Mouse (Mus musculus) lung, postnatal 36 days (tissue): ENCODE measurements around the gene Gm38392.
A peak's percentile ranks its signal among the peaks of the same experiment; 100 is the strongest.

Experiments
- DNase-seq: peaks from one replicate; pipeline ENCODE4 v3.0.0; 2022; ENCODE audit warnings: mixed read lengths

Gene Gm38392

DNA sequence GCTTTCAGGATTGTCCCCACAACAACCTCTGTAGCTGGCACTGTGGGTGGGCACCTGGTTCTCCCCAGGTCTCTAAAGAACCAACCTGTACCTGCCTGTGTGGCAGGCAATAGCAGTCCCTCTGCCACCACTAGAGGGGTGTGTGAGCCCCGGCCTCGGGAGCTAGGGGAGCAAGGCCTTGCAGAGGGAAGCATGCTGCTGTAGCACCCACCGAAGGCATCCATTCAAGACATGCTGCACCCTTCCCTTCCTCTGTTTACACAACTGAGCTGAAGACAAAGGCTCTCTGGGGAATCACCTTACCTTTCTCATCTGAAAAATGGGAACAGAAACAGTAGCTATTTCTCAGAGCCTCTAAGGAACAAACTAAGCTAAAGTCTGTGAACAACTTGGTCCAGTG lies 51.8 kb downstream of the Gm38392 start:
- no peak for DNase-seq

DNA sequence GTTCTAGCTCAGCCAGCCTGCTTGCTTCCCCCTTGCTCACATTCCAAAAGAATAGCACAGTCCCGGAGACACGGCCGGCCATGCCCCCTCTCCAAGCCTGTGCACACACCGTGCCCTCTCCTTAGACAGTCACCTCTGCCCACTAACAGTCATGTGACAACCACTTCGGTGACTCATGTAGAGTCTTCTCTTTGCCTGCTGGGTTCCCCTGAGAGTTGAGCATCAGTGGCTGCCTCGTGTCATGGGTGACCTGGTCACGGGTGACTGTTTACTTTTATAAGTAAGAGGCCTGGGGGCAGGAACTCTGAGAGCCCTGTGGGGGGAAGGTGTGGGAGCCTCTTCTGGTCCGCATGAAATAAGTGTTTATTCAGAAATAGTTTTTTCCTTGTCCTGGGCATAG lies 53.0 kb downstream of the Gm38392 start:
- DNase-seq = no peak

DNA sequence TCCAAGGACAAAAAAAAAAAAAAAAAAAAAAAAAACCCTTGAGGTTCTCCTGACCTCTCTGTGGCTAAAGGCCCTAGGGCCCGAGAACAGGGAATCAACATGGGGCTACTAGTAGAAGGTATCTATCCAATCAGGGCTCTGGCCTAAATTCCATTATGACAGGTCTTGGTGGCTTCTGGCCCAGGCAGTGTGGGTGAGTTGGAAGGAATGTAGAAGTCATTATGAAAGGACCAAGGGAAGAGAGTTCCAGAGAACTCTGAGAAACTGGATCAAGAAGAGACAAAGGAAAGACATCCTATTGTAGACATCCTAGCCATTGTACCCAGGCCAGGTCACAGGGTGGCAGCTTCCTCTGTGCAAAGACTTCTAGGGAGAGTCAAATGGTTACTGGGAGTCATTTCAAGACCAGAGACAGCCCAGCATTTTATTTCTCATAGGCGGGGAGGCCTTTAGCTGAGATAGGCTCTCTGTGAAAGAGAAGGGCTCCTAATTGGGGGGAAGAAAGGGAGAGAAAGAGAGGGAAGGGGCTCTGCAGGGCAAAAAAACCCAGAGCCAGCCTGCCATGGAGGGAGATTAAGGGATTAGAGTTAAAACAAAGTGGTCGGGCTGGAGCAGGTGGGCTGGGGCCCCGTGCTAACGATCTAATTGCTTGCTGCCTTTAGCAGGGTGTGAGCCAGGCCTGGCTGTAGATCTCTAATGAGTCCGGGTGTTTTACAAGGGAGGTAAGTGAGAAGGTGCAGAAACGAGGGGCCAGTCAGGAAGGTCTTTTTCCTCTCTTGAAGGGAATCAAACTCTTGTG lies 54.0 kb downstream of the Gm38392 start:
- DNase-seq = no peak

DNA sequence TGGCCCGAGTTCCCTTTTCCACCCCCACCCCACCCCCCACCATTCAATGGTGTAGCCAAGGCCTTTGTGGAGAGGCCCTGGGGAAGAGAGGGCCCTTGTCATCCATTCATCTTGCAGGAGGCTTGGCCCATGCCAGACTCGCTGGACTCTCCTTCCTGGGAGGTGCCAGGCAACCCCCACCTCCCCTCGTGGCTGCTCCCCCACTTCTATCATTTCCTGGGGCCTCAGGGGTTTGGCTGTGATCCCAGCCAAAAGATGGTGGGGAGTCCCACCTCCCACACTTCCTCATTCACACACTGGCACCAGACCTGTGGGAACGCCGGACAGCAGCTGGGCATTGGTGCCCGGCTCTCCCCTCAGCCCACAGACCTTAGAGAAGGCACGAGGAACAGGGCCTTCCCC lies 54.7 kb downstream of the Gm38392 start:
- DNase-seq = no peak

DNA sequence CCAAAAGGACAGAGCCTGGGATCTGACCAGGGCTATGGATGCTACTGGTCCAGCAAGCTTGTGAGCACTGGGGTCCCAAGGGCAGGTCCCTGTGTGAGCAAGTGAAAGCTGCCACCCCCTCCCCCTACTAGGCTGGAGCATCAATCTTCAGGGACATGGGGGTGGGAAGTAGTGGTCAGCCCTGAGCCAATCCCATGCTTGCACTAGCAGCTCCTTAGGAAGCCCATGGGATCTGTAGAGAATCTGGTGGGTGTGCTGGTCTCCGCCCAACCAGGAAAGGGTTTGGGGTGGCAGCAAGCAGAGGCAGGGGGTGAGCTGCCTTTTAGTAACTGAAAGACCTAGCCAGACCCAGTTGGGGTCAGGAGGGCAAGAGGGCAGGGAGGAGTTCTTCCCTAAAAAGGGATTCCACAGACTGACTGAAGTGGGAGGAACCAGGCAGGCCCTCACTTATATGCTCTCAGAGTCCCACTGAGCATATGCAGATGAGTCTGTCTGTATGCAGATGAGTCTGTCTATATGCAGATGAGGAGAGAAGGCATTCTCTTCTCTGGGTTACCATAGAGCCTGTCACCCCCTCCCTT lies 55.9 kb downstream of the Gm38392 start:
- no peak for DNase-seq

DNA sequence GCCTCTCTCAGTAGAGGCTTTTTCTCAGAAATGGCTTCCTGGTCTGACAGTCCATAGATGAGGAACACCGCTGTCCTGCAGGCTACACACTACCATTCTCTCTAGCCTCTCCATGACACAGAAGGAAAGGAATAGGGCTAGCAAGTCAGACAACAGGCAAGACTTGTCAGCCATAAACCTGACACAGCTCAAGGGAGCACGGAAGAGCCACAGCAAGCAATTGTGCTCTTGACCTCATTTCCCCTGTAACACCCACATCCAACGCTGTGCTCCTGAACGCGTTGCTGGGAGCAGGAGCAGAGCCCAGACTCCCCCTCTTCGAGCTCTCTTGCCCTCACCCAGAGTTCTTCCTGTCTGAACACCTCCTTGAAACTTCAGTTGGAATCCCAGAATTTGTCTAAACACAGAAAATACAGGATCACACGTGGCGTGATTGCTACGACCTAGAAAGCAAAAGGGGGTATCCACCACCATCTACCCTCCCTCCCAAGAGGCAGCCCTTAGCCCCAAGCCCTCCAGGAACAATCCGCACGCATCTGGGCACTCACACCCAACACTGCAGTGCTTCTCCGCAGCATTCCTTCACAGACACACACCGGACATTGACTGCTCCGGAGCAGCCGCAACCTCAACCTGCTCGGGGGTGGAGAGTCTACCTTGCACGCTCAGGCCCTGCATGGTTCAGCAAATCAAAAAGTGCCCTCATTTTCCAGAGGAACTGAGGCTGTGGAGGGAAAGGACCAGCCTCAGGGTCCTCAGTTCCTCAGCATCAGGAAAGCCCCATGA lies 56.6 kb downstream of the Gm38392 start:
- no peak for DNase-seq

DNA sequence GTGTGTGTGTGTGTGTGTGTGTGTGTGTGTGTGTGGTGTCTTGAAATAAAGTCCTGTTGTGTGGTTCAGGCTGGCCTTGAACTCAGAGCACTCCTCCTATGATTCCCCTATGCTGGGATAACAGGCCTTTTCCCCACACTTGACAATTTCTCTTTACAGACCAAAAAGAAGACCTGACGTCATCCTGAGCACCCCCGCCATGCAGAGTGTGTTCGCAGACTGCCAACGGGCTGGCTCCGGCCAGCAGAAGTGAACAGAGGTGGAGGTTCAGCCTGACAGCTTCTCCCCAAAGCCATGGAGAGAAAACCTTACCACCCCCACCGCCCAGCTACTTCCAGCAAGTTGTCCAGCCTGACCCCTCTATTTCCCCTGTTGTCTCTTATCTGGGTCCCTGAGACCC lies 57.5 kb downstream of the Gm38392 start:
- DNase-seq = no peak

DNA sequence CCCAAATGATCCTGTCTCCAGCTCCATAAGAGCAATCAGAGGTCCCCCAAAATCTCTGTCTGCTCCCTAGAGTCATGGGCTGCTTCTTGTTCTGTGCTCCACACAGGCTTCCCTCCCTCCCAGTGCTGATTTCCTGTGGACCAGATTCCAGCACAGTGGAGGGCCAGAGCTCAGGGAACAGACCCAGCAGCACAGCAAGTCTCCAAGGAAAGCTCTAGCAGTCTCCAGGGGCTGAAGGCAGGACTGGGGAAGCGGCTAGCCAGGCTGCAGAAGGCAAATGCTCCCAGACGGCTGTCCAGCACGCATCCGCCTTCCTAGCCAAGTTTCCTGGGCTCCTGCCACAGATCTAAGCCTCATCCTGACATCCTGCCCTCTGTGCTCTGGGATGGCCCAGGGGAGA lies 58.1 kb downstream of the Gm38392 start:
- no peak for DNase-seq

DNA sequence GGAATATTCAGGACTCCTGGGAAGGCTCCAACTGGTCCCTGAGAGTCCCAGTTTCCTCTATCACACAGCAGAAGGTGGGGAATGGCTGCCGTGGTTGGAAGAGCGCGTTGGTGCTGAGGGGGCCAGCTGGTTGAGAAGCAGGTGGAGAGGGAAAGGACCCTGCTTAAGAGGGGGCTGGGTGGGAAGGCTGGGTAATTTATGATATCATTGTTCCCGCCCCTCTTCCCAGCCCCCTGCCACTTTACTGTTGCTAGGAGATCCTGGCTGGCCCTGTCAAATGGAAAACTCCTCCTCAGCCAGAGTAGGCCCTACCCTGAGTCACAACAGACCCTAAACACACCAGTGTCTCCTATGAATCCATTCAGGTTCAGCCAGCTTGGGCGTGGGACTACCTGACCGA lies 59.0 kb downstream of the Gm38392 start:
- DNase-seq = no peak

DNA sequence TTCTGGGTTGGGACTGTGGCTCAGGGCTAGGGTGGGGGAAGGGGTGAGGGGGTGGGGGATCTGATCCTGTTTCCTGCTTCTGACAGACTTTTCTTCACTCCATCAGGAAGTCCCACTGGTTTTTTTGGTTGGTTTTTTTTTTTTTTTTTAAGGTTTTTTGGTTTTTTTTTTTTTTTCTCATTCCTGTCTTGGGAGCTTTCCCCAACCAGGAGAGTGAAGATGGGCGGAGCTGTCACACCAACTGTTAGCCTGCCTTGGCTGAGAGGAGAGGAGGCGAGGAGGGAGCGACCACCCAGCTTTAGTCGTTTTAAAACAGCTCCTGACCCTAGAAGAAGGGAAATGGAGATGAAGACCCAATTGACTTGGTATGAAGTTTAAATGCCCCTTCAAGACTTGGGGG lies 59.8 kb downstream of the Gm38392 start:
- DNase-seq = no peak

DNA sequence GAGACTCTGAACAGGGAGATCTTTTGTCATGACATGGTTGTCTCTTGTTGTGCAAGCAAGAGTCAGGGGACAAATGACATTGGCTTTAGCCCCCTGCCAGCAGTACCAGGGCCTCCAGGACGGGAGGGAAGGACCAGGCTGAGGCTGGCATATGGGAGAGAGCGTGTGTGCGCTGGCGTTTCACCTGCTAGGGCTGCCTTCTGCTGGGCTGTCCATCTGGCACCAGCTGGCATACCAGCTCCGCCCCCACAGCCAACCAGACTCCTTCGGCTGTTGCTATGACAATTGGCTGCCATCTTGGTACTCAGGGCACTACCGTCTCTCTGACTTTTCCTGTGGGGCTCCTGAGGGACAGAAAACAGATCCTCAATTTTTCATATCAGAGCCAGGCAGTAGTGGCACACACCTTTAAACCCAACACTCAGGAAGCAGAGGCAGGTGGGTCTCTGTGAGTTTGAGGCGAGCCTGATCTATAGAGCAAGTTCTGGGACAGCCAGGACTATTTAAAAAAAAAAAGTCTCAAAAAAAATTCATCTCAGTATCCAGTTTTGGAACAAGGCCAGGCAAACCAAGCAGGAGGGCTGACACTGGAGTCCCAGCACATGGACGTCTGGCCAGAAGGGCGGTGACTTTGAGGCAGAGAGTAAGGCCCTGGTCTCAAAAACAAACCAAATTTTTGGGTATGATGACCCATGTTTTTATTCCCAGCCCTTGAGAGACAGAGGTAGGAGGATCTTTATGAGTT lies 60.7 kb downstream of the Gm38392 start:
- no peak for DNase-seq

DNA sequence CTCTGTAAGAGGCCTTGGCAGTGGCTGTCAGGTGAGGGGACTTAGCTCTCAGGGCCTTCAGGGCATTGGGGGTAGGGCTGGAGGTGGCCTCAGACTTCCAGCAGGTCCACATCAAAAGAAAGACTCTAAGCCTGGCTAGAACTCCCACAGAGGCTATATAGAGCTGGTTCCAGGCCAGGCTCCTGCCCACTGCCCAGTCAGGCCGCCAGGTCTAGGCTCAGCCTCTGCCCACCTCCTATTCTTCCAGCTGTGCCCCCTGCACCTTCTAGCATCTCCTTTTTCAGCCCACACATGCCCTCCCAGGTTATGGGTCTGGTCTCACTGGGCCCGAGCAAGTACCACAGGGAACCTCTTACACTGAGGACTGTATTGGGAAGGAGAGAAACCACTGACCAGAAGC lies 62.1 kb downstream of the Gm38392 start:
- DNase-seq = no peak

DNA sequence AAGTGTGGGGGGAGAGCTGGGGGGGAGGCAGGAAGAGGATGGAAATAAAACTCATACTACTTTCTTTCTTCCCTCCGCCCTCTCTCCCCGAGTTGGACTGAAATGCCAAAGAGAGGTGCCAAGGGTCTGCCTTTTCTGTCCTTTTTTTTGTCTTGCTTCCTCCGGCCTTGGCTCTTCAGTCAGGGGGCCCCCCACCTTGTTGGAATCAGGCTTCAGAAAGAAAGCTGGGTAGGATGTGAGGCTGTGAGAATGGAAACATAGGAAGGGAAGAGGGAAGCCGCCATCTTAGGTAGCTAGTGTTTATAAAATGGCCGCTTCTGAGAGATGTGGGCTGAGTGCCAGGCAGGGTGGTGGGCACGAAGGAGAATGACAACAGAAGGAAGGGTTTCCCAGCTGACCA lies 64.6 kb downstream of the Gm38392 start:
- no peak for DNase-seq

DNA sequence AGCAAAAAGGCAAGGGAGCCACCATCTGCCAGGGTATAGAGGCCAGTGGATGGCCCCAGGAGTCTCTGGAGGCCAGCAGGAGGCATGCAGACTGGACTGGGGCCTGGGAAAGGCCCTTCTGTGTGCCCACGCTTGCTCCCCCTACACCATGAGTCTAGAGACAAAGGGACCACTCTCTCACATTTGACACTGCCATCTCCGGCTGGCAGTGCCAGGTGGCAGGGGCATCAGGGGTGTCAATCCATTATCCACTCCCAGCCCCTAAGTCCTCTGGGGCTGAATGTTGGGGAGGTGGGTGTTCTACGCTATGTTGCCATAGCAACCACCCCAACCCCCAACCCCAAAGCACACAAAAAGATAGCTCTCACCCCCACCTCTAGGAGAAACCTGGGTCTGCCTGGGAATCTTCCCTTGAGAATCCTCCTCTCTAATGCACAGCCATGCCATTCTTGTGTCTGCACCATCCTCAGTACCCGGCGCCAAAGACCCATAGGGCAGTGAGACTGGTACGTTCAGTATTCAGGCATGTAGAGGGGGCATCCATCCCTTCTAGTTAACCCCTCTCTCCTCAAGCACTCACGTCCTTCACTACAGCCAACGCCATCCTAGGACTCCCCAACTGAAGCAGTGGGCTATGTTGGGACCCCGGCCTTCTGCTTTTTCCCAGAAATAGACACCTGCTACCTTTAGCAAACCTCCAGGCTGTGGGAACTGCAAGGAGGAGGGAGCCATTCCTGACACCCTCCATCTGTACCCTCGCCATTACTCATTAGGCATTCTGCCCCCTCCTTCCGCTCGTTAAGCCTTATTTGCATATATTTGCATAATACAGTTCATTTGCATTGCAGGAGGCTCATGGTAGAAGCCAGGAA lies 65.3 kb downstream of the Gm38392 start:
- DNase-seq = no peak

DNA sequence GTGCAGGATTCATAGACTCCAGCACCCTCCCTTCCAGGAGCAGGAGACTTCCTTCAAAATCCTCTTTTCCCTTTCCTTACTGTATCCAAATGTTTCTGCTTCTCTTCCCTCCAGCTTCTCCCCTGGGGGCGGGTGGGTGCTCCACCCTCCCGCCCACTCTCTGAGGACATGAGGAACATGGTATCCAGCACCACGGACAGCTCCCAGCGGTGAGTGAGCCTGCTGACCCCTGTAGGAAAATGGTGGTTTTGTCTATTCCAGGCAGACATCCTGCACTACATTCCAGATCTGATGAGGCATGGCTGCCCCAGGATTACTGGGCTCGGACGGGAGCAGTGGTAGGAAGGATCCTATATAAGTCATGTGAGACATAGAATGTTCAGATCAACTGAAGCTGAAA lies 66.2 kb downstream of the Gm38392 start:
- peak; percentile 77 for DNase-seq

DNA sequence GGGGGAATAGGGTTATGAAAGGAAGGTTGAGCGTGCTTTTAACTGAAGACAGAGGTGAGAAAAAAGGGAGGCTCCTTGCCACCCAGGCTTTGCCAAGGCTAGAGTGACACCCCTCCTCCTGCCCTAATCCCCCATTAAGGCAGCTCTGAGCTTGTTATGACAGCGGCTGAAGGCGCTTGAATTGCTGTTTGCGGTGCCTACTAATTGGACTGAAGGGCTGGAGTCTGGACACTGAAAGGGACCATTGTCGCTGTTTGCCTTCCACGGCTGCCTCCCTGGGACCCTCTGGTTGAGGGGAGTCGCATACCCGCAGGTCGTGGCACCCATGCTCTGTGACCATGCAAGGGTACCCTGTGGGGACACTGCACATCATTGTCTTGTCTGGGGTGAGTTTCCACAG lies 67.1 kb downstream of the Gm38392 start:
- DNase-seq = no peak

DNA sequence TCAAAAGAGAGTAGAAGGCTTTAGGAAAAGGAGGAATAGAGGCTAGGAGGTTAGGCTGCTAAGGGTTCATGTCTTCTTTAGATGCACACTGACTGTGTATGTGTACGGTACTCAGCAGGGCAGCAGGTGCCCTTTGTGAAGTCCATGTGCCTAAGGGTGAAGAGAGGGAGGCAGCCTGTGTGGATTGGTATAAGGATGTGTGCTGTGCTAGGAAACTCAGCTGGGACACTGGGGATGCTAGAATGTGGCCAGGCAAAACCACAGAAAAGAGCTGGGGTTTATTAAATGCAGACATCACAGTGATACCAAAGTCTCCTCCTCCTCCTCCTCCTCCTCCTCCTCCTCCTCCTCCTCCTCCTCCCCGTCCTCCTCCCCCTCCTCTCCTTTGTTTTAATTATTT lies 69.3 kb downstream of the Gm38392 start:
- no peak for DNase-seq

DNA sequence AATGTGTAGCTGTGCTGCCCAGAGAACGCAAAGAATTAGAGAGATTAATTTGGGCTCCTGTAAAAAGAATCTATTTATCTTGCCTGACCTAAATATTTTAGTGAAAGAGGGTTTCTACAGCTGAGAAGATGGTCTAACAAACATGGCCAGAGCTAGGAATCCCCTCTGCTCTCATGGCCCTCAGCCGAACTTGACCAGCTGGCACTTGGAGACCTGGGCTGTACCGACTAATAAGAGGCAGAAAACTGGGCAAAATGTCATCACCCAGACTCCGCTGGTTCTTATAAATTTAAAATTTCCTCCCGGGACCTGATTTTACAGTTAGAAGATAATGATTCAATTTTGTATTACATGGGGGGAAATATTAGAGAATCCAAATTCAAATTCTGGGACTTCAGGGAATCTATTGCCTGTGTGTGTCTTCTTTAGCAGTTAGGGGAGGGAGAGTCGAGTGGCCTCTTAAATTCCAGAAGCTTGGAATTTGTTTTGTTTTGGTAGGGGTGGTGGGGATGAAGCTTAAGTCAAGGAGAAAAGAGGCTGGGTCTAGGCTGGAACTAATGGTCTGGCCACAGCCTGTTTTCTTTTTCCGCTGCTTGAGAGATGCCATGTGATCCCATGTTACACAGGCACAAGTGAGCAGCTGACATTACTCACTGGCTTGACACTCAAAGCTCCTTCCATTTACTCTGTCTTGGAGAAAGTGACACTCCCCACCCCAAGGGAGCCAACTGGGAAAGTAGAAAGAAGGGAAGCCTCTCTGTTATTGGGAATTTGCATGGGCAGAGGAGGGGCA lies 70.3 kb downstream of the Gm38392 start:
- no peak for DNase-seq

DNA sequence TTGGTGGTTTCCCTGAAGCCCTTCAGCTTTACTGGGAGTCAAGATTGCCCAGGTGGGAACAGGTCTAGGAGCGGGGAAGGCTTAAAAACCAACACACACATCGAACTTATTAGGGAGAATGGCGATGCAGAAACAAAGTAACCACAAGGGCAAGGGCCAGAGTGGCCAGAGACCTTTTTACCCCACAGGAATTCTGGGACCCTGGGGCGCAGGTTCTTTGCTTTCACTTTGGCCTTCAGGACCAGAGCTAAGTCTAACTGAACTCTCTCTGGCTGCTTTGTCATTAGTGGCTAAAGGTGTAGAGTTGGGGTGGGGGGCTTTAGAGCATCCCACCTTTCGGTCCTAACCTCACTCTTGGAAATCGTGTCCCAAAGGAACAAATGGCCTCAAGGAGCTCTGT lies 70.9 kb downstream of the Gm38392 start:
- DNase-seq = no peak

DNA sequence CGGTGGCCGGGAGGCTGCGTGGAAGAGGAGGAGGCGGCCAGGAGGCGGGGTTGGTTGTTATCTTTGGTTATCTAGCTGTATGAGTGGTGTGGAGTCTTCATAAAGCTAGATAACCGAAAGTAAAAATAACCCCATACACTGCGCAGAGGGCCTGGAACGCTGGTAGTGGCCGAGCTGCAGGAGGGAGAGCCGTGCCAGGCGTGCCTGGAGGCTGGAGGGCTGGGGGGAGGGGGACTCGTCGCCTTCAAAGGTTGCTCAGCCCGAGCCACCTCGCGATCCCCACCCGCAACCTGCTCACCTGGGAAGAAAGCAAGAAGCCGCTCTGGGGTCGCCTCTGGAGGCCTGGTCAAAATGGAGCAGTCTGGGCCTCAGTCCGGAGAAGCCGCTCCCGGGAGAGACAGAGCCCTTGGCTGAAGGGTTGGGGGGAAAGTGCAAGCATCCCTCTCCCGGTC lies 71.4 kb downstream of the Gm38392 start:
- DNase-seq = peak; percentile 3

DNA sequence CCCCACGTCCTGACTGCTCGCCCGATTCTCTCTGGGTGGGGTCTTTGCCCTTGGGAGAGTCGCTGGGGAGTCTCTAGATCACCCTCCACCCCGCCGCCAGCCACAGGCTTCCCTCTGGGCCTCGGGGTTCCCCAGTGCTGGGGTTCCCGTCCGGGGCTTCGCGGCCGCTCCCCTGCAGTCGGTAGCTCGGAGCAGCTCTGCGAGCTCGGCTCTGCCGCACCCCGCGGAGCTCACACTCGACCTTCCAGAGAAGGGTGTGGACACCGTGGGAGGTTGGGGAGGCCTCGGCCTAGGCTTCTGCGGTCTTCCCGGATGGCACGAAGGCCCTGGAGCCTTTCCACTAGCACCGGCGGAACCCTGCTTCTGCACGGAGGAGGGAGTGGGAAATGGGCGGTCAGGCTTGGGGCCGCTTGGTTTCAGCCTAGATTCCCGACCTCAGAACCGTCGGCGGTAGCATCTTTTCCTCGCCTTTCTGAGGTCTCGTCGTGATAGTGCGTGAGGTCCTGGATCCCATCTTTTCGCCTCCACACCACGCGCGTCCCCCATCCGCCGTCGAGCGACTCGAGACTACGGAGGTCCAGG lies 71.9 kb downstream of the Gm38392 start:
- no peak for DNase-seq
